9 mouse cellular contexts compared by ENCODE assay signal in genomic region chr5:139202127-139202526, GRCm38 (mm10). TPM values are rescaled to one million over a fixed set of nuclear protein-coding genes. Genes with fewer than 3 reads are reported as not detected.
DNase-seq lines count a peak whose midpoint lies in the region; ATAC-seq and TF ChIP-seq lines count a peak whose summit lies in the region.
"Had no signal": no experiment of that assay in that cellular context is flagged by ENCODE, and none has a peak within 500 bp of the region (broad histone marks: within the 10 kb centered on the region; RNA-seq: fewer than 3 reads in every experiment).

No protein-coding gene starts in this region.

- peak overlapping the region; percentile 94 for H3K4me3 ChIP-seq in heart, embryonic 11.5 days (ENCODE audit: low read depth, low read length)
- H3K4me3 ChIP-seq in ES-Bruce4 (ENCODE audit: low read depth, low read length), result peak overlapping the region; percentile 77
- peak overlapping the region; percentile 98 for H3K4me3 ChIP-seq in hindbrain, embryonic 10.5 days
- peak overlapping the region; percentile 76 for H3K4me3 ChIP-seq in liver, postnatal 0 days (ENCODE audit: low read depth, low read length)

- no peak overlapping the region for H3K27ac ChIP-seq in heart, embryonic 11.5 days (ENCODE audit: low read depth, low read length)
- H3K27ac ChIP-seq in ES-Bruce4 (ENCODE audit: insufficient read depth, low read length), result no peak overlapping the region
- H3K27ac ChIP-seq in hindbrain, embryonic 10.5 days, result 0 out of 2 replicates have a peak overlapping the region, but pooled peaks have one; percentile 92
- no peak overlapping the region for H3K27ac ChIP-seq in liver, postnatal 0 days (ENCODE audit: low read depth)

- intact Hi-C loops in heart, postnatal 36 days (cut with DNase I), result no loop called here
- intact Hi-C loops in left cerebral cortex, postnatal 4 days (cut with DNase I), result no loop called here

- no peak for ATAC-seq in heart, embryonic 11.5 days (replicated peaks; ENCODE audit: insufficient number of reproducible peaks, low FRiP score, low TSS enrichment)
- no peak for ATAC-seq in liver, postnatal 0 days

- peak overlapping the region; percentile 92 for H3K4me2 ChIP-seq in heart, embryonic 11.5 days
- H3K4me2 ChIP-seq in liver, postnatal 0 days (ENCODE audit: low read depth, low read length), result peak overlapping the region; percentile 98

- DNase-seq in heart, postnatal 36 days, result no peak
- no peak for DNase-seq in hindbrain, embryonic 10.5 days (ENCODE audit: low spot score)
- DNase-seq in liver, postnatal 0 days, result no peak
- DNase-seq in adrenal gland, postnatal 4 days (ENCODE audit: low spot score in 2 of 2), result no peak
- DNase-seq in thymus, postnatal 10 days (ENCODE audit: low spot score in 2 of 2), result no peak
- DNase-seq in left cerebral cortex, postnatal 4 days, result no peak
- DNase-seq: adrenal gland, postnatal 10 days had no signal

- H3K9me3 ChIP-seq in heart, embryonic 11.5 days (replicated peaks; ENCODE audit: control insufficient read depth, low read length), result no peaks in the 10 kb centered on the region
- no peaks in the 10 kb centered on the region for H3K9me3 ChIP-seq in ES-Bruce4 (replicated peaks; ENCODE audit: control insufficient read depth, insufficient read depth, low read length, poor library complexity, severe bottlenecking)
- no peaks in the 10 kb centered on the region for H3K9me3 ChIP-seq in hindbrain, embryonic 10.5 days
- H3K9me3 ChIP-seq in liver, postnatal 0 days (ENCODE audit: low read length), result no peaks in the 10 kb centered on the region

- 75% methylated on average over 11 of the region's 11 CpGs for WGBS in heart, embryonic 11.5 days (ENCODE audit: insufficient replicate concordance)
- 81% methylated on average over 11 of the region's 11 CpGs for WGBS in hindbrain, embryonic 10.5 days
- WGBS in liver, postnatal 0 days (ENCODE audit: insufficient replicate concordance), result 61% methylated on average over 11 of the region's 11 CpGs

- no peak for TF ChIP-seq POLR2A in ES-Bruce4 (IDR thresholded peaks at IDR 0.05; ENCODE audit: insufficient read depth, low read length)

- H3K4me1 ChIP-seq in heart, embryonic 11.5 days (ENCODE audit: control insufficient read depth, insufficient read depth, low read length), result peaks cover 21% of the 10 kb centered on the region
- H3K4me1 ChIP-seq in ES-Bruce4 (ENCODE audit: control insufficient read depth, insufficient read depth, low read length), result peaks cover 8% of the 10 kb centered on the region
- H3K4me1 ChIP-seq in hindbrain, embryonic 10.5 days (replicated peaks), result peaks cover 40% of the 10 kb centered on the region
- H3K4me1 ChIP-seq in liver, postnatal 0 days (ENCODE audit: insufficient read depth), result peaks cover 51% of the 10 kb centered on the region

- no peak for TF ChIP-seq EP300 in ES-Bruce4 (IDR thresholded peaks at IDR 0.05; ENCODE audit: insufficient read depth, low read depth, low read length)
- TF ChIP-seq EP300 in liver, postnatal 0 days (IDR thresholded peaks at IDR 0.05; ENCODE audit: low read depth), result no peak

- H3K27me3 ChIP-seq in heart, embryonic 11.5 days (ENCODE audit: control insufficient read depth, insufficient read depth, low read length), result no peaks in the 10 kb centered on the region
- H3K27me3 ChIP-seq in ES-Bruce4 (ENCODE audit: control insufficient read depth, insufficient read depth, low read length, poor library complexity, severe bottlenecking), result no peaks in the 10 kb centered on the region
- no peaks in the 10 kb centered on the region; the same call in 1 of the 2 replicates for H3K27me3 ChIP-seq in hindbrain, embryonic 10.5 days (ENCODE audit: insufficient read depth, poor library complexity, severe bottlenecking)
- no peaks in the 10 kb centered on the region for H3K27me3 ChIP-seq in liver, postnatal 0 days (ENCODE audit: insufficient read depth, low read length)

- no peak overlapping the region for H3K9ac ChIP-seq in heart, embryonic 11.5 days (ENCODE audit: low read depth, low read length)
- peak overlapping the region; percentile 84 for H3K9ac ChIP-seq in ES-Bruce4 (ENCODE audit: low read depth, poor library complexity, severe bottlenecking)
- H3K9ac ChIP-seq in liver, postnatal 0 days (replicated peaks), result peak overlapping the region; percentile 89; the same call in 1 of the 2 replicates

- no peak for TF ChIP-seq CTCF in ES-Bruce4 (IDR thresholded peaks at IDR 0.05; ENCODE audit: low read depth, low read length)
- no peak for TF ChIP-seq CTCF in liver, postnatal 0 days (IDR thresholded peaks at IDR 0.05; ENCODE audit: low read depth)

- H3K36me3 ChIP-seq in heart, embryonic 11.5 days (ENCODE audit: control insufficient read depth, insufficient read depth, low read length), result no peaks in the 10 kb centered on the region
- H3K36me3 ChIP-seq in ES-Bruce4 (ENCODE audit: control insufficient read depth, insufficient read depth, low read length, poor library complexity, severe bottlenecking), result no peaks in the 10 kb centered on the region
- no peaks in the 10 kb centered on the region for H3K36me3 ChIP-seq in hindbrain, embryonic 10.5 days
- H3K36me3 ChIP-seq in liver, postnatal 0 days (replicated peaks; ENCODE audit: insufficient read depth, low read length), result no peaks in the 10 kb centered on the region

RNA-seq across cellular contexts. Expression of gene Sun1, which starts 1.7 kb away (rescaled TPM):
- polyA plus RNA-seq in heart, embryonic 11.5 days (2014; fragmentation: Nextera tagmentation; extraction: Ambion mirVana), result 33.4 and 40.9 TPM in 2 replicates
- 10 to 100 TPM; 48.2 to 50.1 TPM for total RNA-seq in heart, postnatal 36 days (2021)
- polyA plus RNA-seq in ES-Bruce4 (2011; ENCODE audit: insufficient read depth, insufficient read length, low read depth, missing spikeins), result 74.1 and 84.2 TPM in 2 replicates
- 44.1 and 50.2 TPM in 2 replicates for polyA plus RNA-seq in hindbrain, embryonic 10.5 days (2016; fragmentation: Nextera tagmentation; extraction: Ambion mirVana)
- polyA plus RNA-seq in liver, postnatal 0 days (2015; fragmentation: Nextera tagmentation; extraction: Ambion mirVana), result 7.9 and 8.6 TPM in 2 replicates
- 10 to 100 TPM; 78.5 to 81.6 TPM for total RNA-seq in adrenal gland, postnatal 4 days (2021)
- total RNA-seq in left cerebral cortex, postnatal 4 days (2021), result 10 to 100 TPM; 77.1 to 81.6 TPM

RNA-seq across cellular contexts. Expression of gene Get4, which starts 50.0 kb away (rescaled TPM):
- 138 and 139 TPM in 2 replicates for polyA plus RNA-seq in heart, embryonic 11.5 days (2014; fragmentation: Nextera tagmentation; extraction: Ambion mirVana)
- 10 to 100 TPM; 44.8 to 47.4 TPM for total RNA-seq in heart, postnatal 36 days (2021)
- 55.9 and 67.7 TPM in 2 replicates for polyA plus RNA-seq in ES-Bruce4 (2011; ENCODE audit: insufficient read depth, insufficient read length, low read depth, missing spikeins)
- polyA plus RNA-seq in hindbrain, embryonic 10.5 days (2016; fragmentation: Nextera tagmentation; extraction: Ambion mirVana), result 171 and 185 TPM in 2 replicates
- 92.7 and 97.5 TPM in 2 replicates for polyA plus RNA-seq in liver, postnatal 0 days (2015; fragmentation: Nextera tagmentation; extraction: Ambion mirVana)
- 100 to 1,000 TPM; 102 to 118 TPM for total RNA-seq in adrenal gland, postnatal 4 days (2021)
- total RNA-seq in left cerebral cortex, postnatal 4 days (2021), result 10 to 100 TPM; 54.8 to 59.8 TPM

RNA-seq across cellular contexts. Expression of gene Dnaaf5, which starts 52.1 kb away (rescaled TPM):
- 6.2 and 6.9 TPM in 2 replicates for polyA plus RNA-seq in heart, embryonic 11.5 days (2014; fragmentation: Nextera tagmentation; extraction: Ambion mirVana)
- 10 to 100 TPM; 16.0 to 16.2 TPM for total RNA-seq in heart, postnatal 36 days (2021)
- 21.6 and 22.6 TPM in 2 replicates for polyA plus RNA-seq in ES-Bruce4 (2011; ENCODE audit: insufficient read depth, insufficient read length, low read depth, missing spikeins)
- 8.7 and 10.3 TPM in 2 replicates for polyA plus RNA-seq in hindbrain, embryonic 10.5 days (2016; fragmentation: Nextera tagmentation; extraction: Ambion mirVana)
- polyA plus RNA-seq in liver, postnatal 0 days (2015; fragmentation: Nextera tagmentation; extraction: Ambion mirVana), result 1.3 and 1.4 TPM in 2 replicates
- 10 to 100 TPM; 15.8 to 16.1 TPM for total RNA-seq in adrenal gland, postnatal 4 days (2021)
- 10 to 100 TPM in 1 of 2 experiments, 1 to 10 TPM in 1; 7.8 to 11.4 TPM for total RNA-seq in left cerebral cortex, postnatal 4 days (2021)

RNA-seq across cellular contexts. Expression of gene Prkar1b, which starts 52.3 kb away (rescaled TPM):
- polyA plus RNA-seq in heart, embryonic 11.5 days (2014; fragmentation: Nextera tagmentation; extraction: Ambion mirVana), result 5.3 and 8.4 TPM in 2 replicates
- total RNA-seq in heart, postnatal 36 days (2021), result 1 to 10 TPM; 1.5 to 4.4 TPM
- 8.2 and 9.4 TPM in 2 replicates for polyA plus RNA-seq in ES-Bruce4 (2011; ENCODE audit: insufficient read depth, insufficient read length, low read depth, missing spikeins)
- polyA plus RNA-seq in hindbrain, embryonic 10.5 days (2016; fragmentation: Nextera tagmentation; extraction: Ambion mirVana), result 11.7 and 28.8 TPM in 2 replicates
- polyA plus RNA-seq in liver, postnatal 0 days (2015; fragmentation: Nextera tagmentation; extraction: Ambion mirVana), result 0.43 and 0.62 TPM in 2 replicates
- 10 to 100 TPM; 23.1 to 31.3 TPM for total RNA-seq in adrenal gland, postnatal 4 days (2021)
- total RNA-seq in left cerebral cortex, postnatal 4 days (2021), result 100 to 1,000 TPM; 366 to 388 TPM
